In genomic region chr2:164523301-164523773, GRCm38 (mm10) we compare ENCODE assay signal across 21 mouse cellular contexts. TPM values are rescaled to one million over a fixed set of nuclear protein-coding genes. Genes with fewer than 3 reads are reported as not detected.
DNase-seq lines count a peak whose midpoint lies in the region; ATAC-seq and TF ChIP-seq lines count a peak whose summit lies in the region.
"Had no signal": no experiment of that assay in that cellular context is flagged by ENCODE, and none has a peak within 500 bp of the region (broad histone marks: within the 10 kb centered on the region; RNA-seq: fewer than 3 reads in every experiment).

No protein-coding gene starts in this region.

- no peak for TF ChIP-seq POLR2A in brain, embryonic 14.5 days (IDR thresholded peaks at IDR 0.05; ENCODE audit: borderline replicate concordance, extremely low read depth, insufficient read depth, insufficient read length, poor library complexity, severe bottlenecking)

- no peaks in the 10 kb centered on the region for H3K27me3 ChIP-seq in splenic B cell, adult 2 months (ENCODE audit: control insufficient read depth, insufficient read depth, low read length, poor library complexity, severe bottlenecking)
- no peaks in the 10 kb centered on the region for H3K27me3 ChIP-seq in midbrain, embryonic 16.5 days (ENCODE audit: control insufficient read depth, insufficient read depth, low read depth, low read length)
- H3K27me3 ChIP-seq: forebrain, embryonic 15.5 days had no signal

- 85% methylated on average over 10 of the region's 10 CpGs for WGBS in midbrain, embryonic 16.5 days

- no peak overlapping the region for H3K4me2 ChIP-seq in midbrain, embryonic 16.5 days (ENCODE audit: low read length)
- H3K4me2 ChIP-seq: forebrain, embryonic 15.5 days; heart, embryonic 11.5 days; limb, embryonic 13.5 days; midbrain, embryonic 12.5 days had no signal

- no peak for TF ChIP-seq CTCF in brain, embryonic 14.5 days (IDR thresholded peaks at IDR 0.05; ENCODE audit: borderline replicate concordance, extremely low read depth, insufficient read depth, insufficient read length)

- ATAC-seq in cerebellum, adult (ENCODE audit: insufficient number of reproducible peaks, low FRiP score, low TSS enrichment): no peak
- ATAC-seq in midbrain, embryonic 16.5 days: no peak
- ATAC-seq: forebrain, embryonic 15.5 days had no signal

- peak; percentile 29 for DNase-seq in cerebellum, adult 9-11 months
- DNase-seq in left cerebral cortex, postnatal 4 days: peak; percentile 57
- DNase-seq in left cerebral cortex, postnatal 25 days (ENCODE audit: low spot score in 2 of 2): no peak
- DNase-seq in brain, embryonic 14.5 days (ENCODE audit: low read depth): peak; percentile 32
- DNase-seq in splenic B cell, adult 2 months (ENCODE audit: low read depth, low spot score): peak; percentile 24
- DNase-seq in adipocyte (ENCODE audit: low spot score): no peak
- DNase-seq: right cerebral cortex, postnatal 4 days; thymus, postnatal 4 days had no signal

- no peak overlapping the region for H3K27ac ChIP-seq in midbrain, embryonic 16.5 days (ENCODE audit: low read length)
- H3K27ac ChIP-seq: forebrain, embryonic 15.5 days; limb, embryonic 13.5 days; midbrain, embryonic 12.5 days had no signal

- H3K4me1 ChIP-seq in midbrain, embryonic 16.5 days (ENCODE audit: control insufficient read depth, insufficient read depth, low read length): no peaks in the 10 kb centered on the region

- H3K9me3 ChIP-seq in midbrain, embryonic 16.5 days (replicated peaks; ENCODE audit: control insufficient read depth, low read length, poor library complexity, severe bottlenecking): 0 out of 2 replicates have a peak, but pooled peaks cover 6% of the 10 kb centered on the region
- H3K9me3 ChIP-seq: forebrain, embryonic 15.5 days had no signal

- intact Hi-C loops in left cerebral cortex, postnatal 4 days (cut with DNase I): no loop called here
- intact Hi-C loops in left cerebral cortex, postnatal 25 days (cut with DNase I): loop anchor here (5.0 kb wide), 1 partner anchor 39 kb away; the partner anchor contains the start of gene Wfdc2

- H3K4me3 ChIP-seq in midbrain, embryonic 16.5 days (ENCODE audit: low read depth, low read length): no peak overlapping the region
- H3K4me3 ChIP-seq: forebrain, embryonic 15.5 days; limb, embryonic 13.5 days; midbrain, embryonic 12.5 days had no signal

- no peaks in the 10 kb centered on the region for H3K36me3 ChIP-seq in splenic B cell, adult 2 months (ENCODE audit: control insufficient read depth, insufficient read depth, low read length, poor library complexity, severe bottlenecking)
- H3K36me3 ChIP-seq in midbrain, embryonic 16.5 days (ENCODE audit: control insufficient read depth, insufficient read depth, low read length): no peaks in the 10 kb centered on the region
- H3K36me3 ChIP-seq: forebrain, embryonic 15.5 days; limb, embryonic 13.5 days; midbrain, embryonic 12.5 days had no signal

- no peak overlapping the region for H3K9ac ChIP-seq in midbrain, embryonic 16.5 days (ENCODE audit: low read depth, low read length)
- H3K9ac ChIP-seq: forebrain, embryonic 15.5 days; limb, embryonic 13.5 days; midbrain, embryonic 12.5 days had no signal

RNA-seq across cellular contexts. Expression of gene Pigt, which starts 26.0 kb away (rescaled TPM):
- total RNA-seq in left cerebral cortex, postnatal 4 days (2021): 100 to 1,000 TPM; 109 to 113 TPM
- total RNA-seq in left cerebral cortex, postnatal 25 days (2021): 10 to 100 TPM; 92.5 to 94.5 TPM
- polyA plus RNA-seq in brain, embryonic 14.5 days (2012; rRNA removed): 109 and 155 TPM in 2 replicates
- 87.7 and 97.0 TPM in 2 replicates for polyA plus RNA-seq in midbrain, embryonic 16.5 days (2015; fragmentation: Nextera tagmentation; extraction: Ambion mirVana)

RNA-seq across cellular contexts. Expression of gene Dbndd2, which starts 37.4 kb away (rescaled TPM):
- total RNA-seq in left cerebral cortex, postnatal 4 days (2021): 10 to 100 TPM; 32.6 to 33.5 TPM
- 100 to 1,000 TPM; 114 to 127 TPM for total RNA-seq in left cerebral cortex, postnatal 25 days (2021)
- polyA plus RNA-seq in brain, embryonic 14.5 days (2012; rRNA removed): 11.4 and 13.1 TPM in 2 replicates
- 16.6 and 17.8 TPM in 2 replicates for polyA plus RNA-seq in midbrain, embryonic 16.5 days (2015; fragmentation: Nextera tagmentation; extraction: Ambion mirVana)
- total RNA-seq: hematopoietic stem cell, adult 5-6 weeks had no signal

RNA-seq across cellular contexts. Expression of gene Wfdc2, which starts 38.9 kb away (rescaled TPM):
- 1 to 10 TPM in 1 of 2 experiments, not detected in 1; 2.1 TPM for total RNA-seq in left cerebral cortex, postnatal 4 days (2021)
- 1 to 10 TPM in 1 of 2 experiments, under 1 TPM in 1; 0.71 to 1.3 TPM for total RNA-seq in left cerebral cortex, postnatal 25 days (2021)
- 3.9 and 5.3 TPM in 2 replicates for polyA plus RNA-seq in brain, embryonic 14.5 days (2012; rRNA removed)
- 2.3 and 2.5 TPM in 2 replicates for polyA plus RNA-seq in midbrain, embryonic 16.5 days (2015; fragmentation: Nextera tagmentation; extraction: Ambion mirVana)
- total RNA-seq: common myeloid progenitor, adult 5-6 weeks; gastrocnemius, adult 8-10 months had no signal

RNA-seq across cellular contexts. Expression of gene Trp53tg5, which starts 49.8 kb away (rescaled TPM):
- not detected for total RNA-seq in left cerebral cortex, postnatal 4 days (2021)
- total RNA-seq in left cerebral cortex, postnatal 25 days (2021): not detected
- polyA plus RNA-seq in brain, embryonic 14.5 days (2012; rRNA removed): not detected in 2 replicates
- polyA plus RNA-seq in midbrain, embryonic 16.5 days (2015; fragmentation: Nextera tagmentation; extraction: Ambion mirVana): not detected in 2 replicates
- total RNA-seq: common myeloid progenitor, adult 5-6 weeks; gastrocnemius, adult 8-10 months; hematopoietic stem cell, adult 5-6 weeks; left cerebral cortex, adult 18-20 months had no signal
- polyA plus RNA-seq: forebrain, embryonic 15.5 days; heart, embryonic 11.5 days; intestine, embryonic 14.5 days; large intestine, adult 2 months; limb, embryonic 13.5 days; neural tube, embryonic 11.5 days had no signal

RNA-seq across cellular contexts. Expression of gene Spint3, which starts 49.9 kb away (rescaled TPM):
- not detected for total RNA-seq in left cerebral cortex, postnatal 4 days (2021)
- total RNA-seq in left cerebral cortex, postnatal 25 days (2021): not detected
- polyA plus RNA-seq in brain, embryonic 14.5 days (2012; rRNA removed): not detected in 2 replicates
- polyA plus RNA-seq in midbrain, embryonic 16.5 days (2015; fragmentation: Nextera tagmentation; extraction: Ambion mirVana): not detected in 2 replicates
- total RNA-seq: common myeloid progenitor, adult 5-6 weeks; gastrocnemius, adult 8-10 months; hematopoietic stem cell, adult 5-6 weeks; left cerebral cortex, adult 18-20 months had no signal
- polyA plus RNA-seq: forebrain, embryonic 15.5 days; heart, embryonic 11.5 days; intestine, embryonic 14.5 days; large intestine, adult 2 months; limb, embryonic 13.5 days; midbrain, embryonic 12.5 days; neural tube, embryonic 11.5 days had no signal

Comparison
In these comparisons a context has a peak if more than half of its experiments do, and no peak if none do; other contexts are left out.
1. DNase-seq: peak in cerebellum, adult 9-11 months (single experiment), left cerebral cortex, postnatal 4 days (single experiment), brain, embryonic 14.5 days (single experiment) and splenic B cell, adult 2 months (single experiment); none in left cerebral cortex, postnatal 25 days (0 of 2) and adipocyte (single experiment).